Mouse (Mus musculus) G1E (cell line): ENCODE results near the gene Sgpp1.
"Not testable (repeated sequence)": the region's sequence is repeated elsewhere in the genome, so short reads cannot be mapped to it uniquely, and the experiment has no call there.

Experiments used
- CTCF ChIP-seq: IDR thresholded peaks from 2 replicates; pipeline ENCODE4 v1.5.1; 2012; ENCODE audit warnings: low read depth, low read length, inconsistent platforms, mixed read lengths
- GATA1 ChIP-seq: IDR thresholded peaks from 2 replicates; pipeline ENCODE4 v1.6.1; 2012; ENCODE audit warnings: borderline replicate concordance, low read length, inconsistent platforms, mixed read lengths
- POLR2AphosphoS5 ChIP-seq: IDR thresholded peaks from 2 replicates; pipeline ENCODE4 v1.6.1; 2012; ENCODE audit warnings: low read depth, low read length, inconsistent platforms; ENCODE audit not compliant: insufficient replicate concordance

DNA sequence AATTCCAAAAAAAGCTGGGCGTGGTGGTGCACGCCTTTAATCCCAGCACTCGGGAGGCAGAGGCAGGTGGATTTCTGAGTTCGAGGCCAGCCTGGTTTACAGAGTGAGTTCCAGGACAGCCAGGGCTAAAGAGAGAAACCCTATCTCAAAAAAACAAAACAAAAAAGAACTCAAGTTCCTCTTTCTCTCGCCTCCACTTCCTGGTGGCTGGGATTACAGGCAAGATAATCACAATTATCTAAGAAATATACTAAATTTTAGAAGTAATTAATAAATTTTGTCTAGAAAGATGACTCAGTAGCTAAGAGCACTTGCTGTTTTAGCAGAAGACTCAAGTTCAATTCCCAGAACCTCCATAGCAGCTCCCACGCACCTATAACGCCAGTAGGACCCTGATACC is 22.6 kb downstream of the Sgpp1 start:
- not testable (repeated sequence) for TF ChIP-seq CTCF, GATA1, POLR2AphosphoS5
